8 mouse cellular contexts compared by ENCODE assay signal in the genomic region with DNA sequence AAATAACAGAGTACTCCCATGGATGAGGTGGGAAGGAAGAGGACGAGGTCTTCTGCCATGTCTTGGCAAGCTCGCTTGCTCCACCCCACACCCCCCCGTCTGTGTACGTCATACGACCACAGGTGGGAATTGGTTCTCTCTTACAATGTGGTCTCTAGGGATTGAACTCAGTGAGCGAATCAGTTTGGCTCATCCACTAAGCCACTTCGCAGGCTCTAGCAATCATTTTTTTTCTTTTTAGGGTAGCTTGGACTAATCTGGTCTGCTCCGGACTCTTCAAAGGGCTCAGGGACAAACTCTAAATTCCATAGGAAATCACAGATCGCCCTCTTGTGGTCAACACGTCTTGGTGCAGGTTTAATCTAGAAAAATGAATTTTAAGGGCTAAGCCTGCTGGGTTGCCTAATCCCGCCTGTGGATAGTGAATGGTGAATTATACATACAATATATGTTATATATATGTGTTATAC. TPM values are rescaled to one million over a fixed set of nuclear protein-coding genes. Genes with fewer than 3 reads are reported as not detected.
DNase-seq lines count a peak whose midpoint lies in the region; ATAC-seq and TF ChIP-seq lines count a peak whose summit lies in the region.

No protein-coding gene starts in this region.

- H3K4me2 ChIP-seq in heart, embryonic 14.5 days (ENCODE audit: low read length), result peak overlapping the region; percentile 61
- peak overlapping the region; percentile 46 for H3K4me2 ChIP-seq in kidney, postnatal 0 days (ENCODE audit: low read length)

- H3K36me3 ChIP-seq in heart, embryonic 14.5 days (ENCODE audit: control insufficient read depth, insufficient read depth, low read length), result peaks cover 13% of the 10 kb centered on the region
- H3K36me3 ChIP-seq in kidney, postnatal 0 days (ENCODE audit: insufficient read depth, low read length), result peaks cover 1% of the 10 kb centered on the region; the same call in 1 of the 2 replicates
- peaks cover 22% of the 10 kb centered on the region for H3K36me3 ChIP-seq in megakaryocyte, embryonic 14.5 days (replicated peaks; ENCODE audit: low read length)
- no peaks in the 10 kb centered on the region for H3K36me3 ChIP-seq in splenic B cell, adult 2 months (ENCODE audit: control insufficient read depth, insufficient read depth, low read length, poor library complexity, severe bottlenecking)

- H3K4me3 ChIP-seq in cortical plate, adult 2 months (ENCODE audit: insufficient read depth, low read length), result no peak overlapping the region
- peak overlapping the region; percentile 33 to 36 for H3K4me3 ChIP-seq in heart, embryonic 14.5 days (ENCODE audit: control insufficient read depth in 1 of 2, insufficient read depth in 1 of 2, low read depth in 1 of 2, low read length in 2 of 2)
- H3K4me3 ChIP-seq in kidney, postnatal 0 days (replicated peaks; ENCODE audit: low read depth, low read length), result 0 out of 2 replicates have a peak overlapping the region, but pooled peaks have one; percentile 16
- H3K4me3 ChIP-seq in megakaryocyte, embryonic 14.5 days (replicated peaks), result peak overlapping the region; percentile 71

- no peaks in the 10 kb centered on the region for H3K4me1 ChIP-seq in cortical plate, adult 2 months (ENCODE audit: control insufficient read depth, insufficient read depth, low read length)
- H3K4me1 ChIP-seq in heart, embryonic 14.5 days (ENCODE audit: control insufficient read depth in 2 of 2, insufficient read depth in 2 of 2, low read length in 2 of 2), result peaks cover 3 to 15% of the 10 kb centered on the region in 2 experiments
- no peaks in the 10 kb centered on the region for H3K4me1 ChIP-seq in kidney, postnatal 0 days (replicated peaks; ENCODE audit: insufficient read depth, low read length)
- H3K4me1 ChIP-seq in megakaryocyte, embryonic 14.5 days, result peaks cover 28% of the 10 kb centered on the region

- peak; percentile 42 for DNase-seq in adrenal gland, adult 2 months
- no peak for DNase-seq in adrenal gland, postnatal 25 days
- DNase-seq in MEL-GATA-1-ER (ENCODE audit: extremely low read depth, low read depth), result peak; percentile 55
- peak; percentile 94 for DNase-seq in kidney, postnatal 0 days (ENCODE audit: low spot score)
- peak; percentile 86 for DNase-seq in splenic B cell, adult 2 months (ENCODE audit: low read depth, low spot score)

- no peak for TF ChIP-seq POLR2A in cortical plate, adult 2 months (IDR thresholded peaks at IDR 0.05; ENCODE audit: extremely low read depth, insufficient read depth, low read length)

- H3K9me3 ChIP-seq in heart, embryonic 14.5 days (ENCODE audit: control insufficient read depth, low read length), result no peaks in the 10 kb centered on the region
- H3K9me3 ChIP-seq in kidney, postnatal 0 days (replicated peaks; ENCODE audit: low read length), result no peaks in the 10 kb centered on the region
- 0 out of 2 replicates have a peak, but pooled peaks cover 3% of the 10 kb centered on the region for H3K9me3 ChIP-seq in megakaryocyte, embryonic 14.5 days

- peak; percentile 61 for TF ChIP-seq CTCF in cortical plate, adult 2 months (IDR thresholded peaks at IDR 0.05; ENCODE audit: extremely low read depth, insufficient read depth, low read length)
- peak; percentile 92 for TF ChIP-seq CTCF in kidney, postnatal 0 days (IDR thresholded peaks at IDR 0.05; ENCODE audit: low read depth)

- no peak overlapping the region for H3K27ac ChIP-seq in cortical plate, adult 2 months (ENCODE audit: insufficient read depth, low read length)
- H3K27ac ChIP-seq in heart, embryonic 14.5 days (replicated peaks in 1 of 2; ENCODE audit: control insufficient read depth in 1 of 2, insufficient read depth in 1 of 2, low read depth in 2 of 2, low read length in 2 of 2), result no peak overlapping the region
- H3K27ac ChIP-seq in kidney, postnatal 0 days, result no peak overlapping the region

- peak overlapping the region; percentile 59; the same call in 1 of the 2 replicates for H3K9ac ChIP-seq in heart, embryonic 14.5 days (ENCODE audit: low read length)
- no peak overlapping the region for H3K9ac ChIP-seq in kidney, postnatal 0 days (ENCODE audit: low read depth, low read length)

- ATAC-seq in heart, embryonic 14.5 days (ENCODE audit: insufficient number of reproducible peaks, insufficient read depth, low FRiP score, low read depth), result 0 out of 2 replicates have a peak, but pooled peaks have one; percentile 18
- peak; percentile 69; the same call in 1 of the 2 replicates for ATAC-seq in kidney, postnatal 0 days (replicated peaks; ENCODE audit: low FRiP score, low read depth)

- H3K27me3 ChIP-seq in heart, embryonic 14.5 days (ENCODE audit: control insufficient read depth, insufficient read depth, low read length), result no peaks in the 10 kb centered on the region
- H3K27me3 ChIP-seq in kidney, postnatal 0 days (ENCODE audit: insufficient read depth, low read length), result no peaks in the 10 kb centered on the region
- H3K27me3 ChIP-seq in megakaryocyte, embryonic 14.5 days (replicated peaks), result peaks cover 9% of the 10 kb centered on the region
- H3K27me3 ChIP-seq in splenic B cell, adult 2 months (ENCODE audit: control insufficient read depth, insufficient read depth, low read length, poor library complexity, severe bottlenecking), result no peaks in the 10 kb centered on the region

- 11% methylated on average over 11 of the region's 11 CpGs for WGBS in heart, embryonic 14.5 days
- WGBS in kidney, postnatal 0 days, result 13% methylated on average over 11 of the region's 11 CpGs

RNA-seq across cellular contexts. Expression of gene Yeats4, which starts 14.8 kb away (rescaled TPM):
- total RNA-seq in adrenal gland, adult 2 months (2021), result 10 to 100 TPM; 43.0 to 47.3 TPM
- 29.1 and 35.7 TPM in 2 replicates for polyA plus RNA-seq in adrenal gland, adult 2 months (2012; rRNA removed)
- total RNA-seq in adrenal gland, postnatal 25 days (2021), result 42.6 and 51.7 TPM in 2 replicates
- 47.4 and 51.0 TPM in 2 replicates for polyA plus RNA-seq in cortical plate, adult 2 months (2012; rRNA removed)
- polyA plus RNA-seq in heart, embryonic 14.5 days (2014; fragmentation: Nextera tagmentation; extraction: Ambion mirVana), result 48.0 and 52.1 TPM in 2 replicates
- 65.3 and 67.0 TPM in 2 replicates for polyA plus RNA-seq in kidney, postnatal 0 days (2015; fragmentation: Nextera tagmentation; extraction: Ambion mirVana)
- 92.2 and 109 TPM in 2 replicates for polyA plus RNA-seq in megakaryocyte, embryonic 14.5 days (2012; ENCODE audit: insufficient read depth, low replicate concordance)

RNA-seq across cellular contexts. Expression of gene 9530003J23Rik, which starts 29.0 kb away (rescaled TPM):
- total RNA-seq in adrenal gland, adult 2 months (2021), result not detected
- polyA plus RNA-seq in adrenal gland, adult 2 months (2012; rRNA removed), result not detected in 2 replicates
- total RNA-seq in adrenal gland, postnatal 25 days (2021), result not detected in 2 replicates
- not detected in 2 replicates for polyA plus RNA-seq in cortical plate, adult 2 months (2012; rRNA removed)
- not detected in 2 replicates for polyA plus RNA-seq in heart, embryonic 14.5 days (2014; fragmentation: Nextera tagmentation; extraction: Ambion mirVana)
- not detected in 2 replicates for polyA plus RNA-seq in kidney, postnatal 0 days (2015; fragmentation: Nextera tagmentation; extraction: Ambion mirVana)
- not detected in 2 replicates for polyA plus RNA-seq in megakaryocyte, embryonic 14.5 days (2012; ENCODE audit: insufficient read depth, low replicate concordance)
